Mouse (Mus musculus) layer of hippocampus, postnatal 10 days (tissue): ENCODE measurements around the gene Crim1. TPM values are rescaled to one million over a fixed set of nuclear protein-coding genes. Genes with fewer than 3 reads are reported as not detected.

Experiments
- DNase-seq, 2 experiments: peaks; one replicate each; pipeline ENCODE4 v3.0.0; 2021; ENCODE audit warnings: low spot score in 2 of 2
- total RNA-seq, 2 experiments: library from RNA; stranded (reverse); gene quantifications; 2 replicates each; pipeline ENCODE4 v1.2.3; 2021

Gene Crim1
- total RNA-seq, 2 experiments from 2014 or later = 96.7 to 108 TPM

- no peak for DNase-seq
These were observed 166.0 kb downstream of the Crim1 start for GRCm38 (mm10) chr17:78366070-78366469.

- DNase-seq = no peak
These were observed 168.4 kb downstream of the Crim1 start for GRCm38 (mm10) chr17:78368481-78368880.

- DNase-seq = no peak
These were observed 170.4 kb downstream of the Crim1 start for GRCm38 (mm10) chr17:78370445-78370844.

GRCm38 (mm10) chr17:78373174-78373573 lies 173.1 kb downstream of the Crim1 start:
- no peak for DNase-seq

- DNase-seq = no peak
These were observed 173.8 kb downstream of the Crim1 start for GRCm38 (mm10) chr17:78373849-78374248.

- DNase-seq = no peak
These were observed 174.7 kb downstream of the Crim1 start for GRCm38 (mm10) chr17:78374756-78375155.

GRCm38 (mm10) chr17:78376587-78376986 lies 176.5 kb downstream of the Crim1 start:
- DNase-seq = no peak

GRCm38 (mm10) chr17:78379079-78379729 lies 179.2 kb downstream of the Crim1 start:
- DNase-seq = no peak

- no peak for DNase-seq
These were observed 179.7 kb downstream of the Crim1 start for GRCm38 (mm10) chr17:78379730-78380245.

GRCm38 (mm10) chr17:78382321-78382720 lies 182.3 kb downstream of the Crim1 start:
- DNase-seq = no peak

- DNase-seq = no peak
These were observed 187.6 kb downstream of the Crim1 start for GRCm38 (mm10) chr17:78387665-78388064.

GRCm38 (mm10) chr17:78388101-78388847 lies 188.2 kb downstream of the Crim1 start:
- no peak for DNase-seq

GRCm38 (mm10) chr17:78389573-78389972 lies 189.5 kb downstream of the Crim1 start:
- DNase-seq = no peak

- no peak for DNase-seq
These were observed 192.5 kb downstream of the Crim1 start for GRCm38 (mm10) chr17:78392401-78393087.

GRCm38 (mm10) chr17:78400130-78400840 lies 200.2 kb downstream of the Crim1 start:
- DNase-seq = no peak

- no peak for DNase-seq
These were observed 201.3 kb downstream of the Crim1 start for GRCm38 (mm10) chr17:78401311-78401710.

GRCm38 (mm10) chr17:78401713-78402112 lies 201.7 kb downstream of the Crim1 start:
- DNase-seq = no peak

- no peak for DNase-seq
These were observed 202.1 kb downstream of the Crim1 start for GRCm38 (mm10) chr17:78402174-78402573.

- no peak for DNase-seq
These were observed 203.2 kb downstream of the Crim1 start for GRCm38 (mm10) chr17:78403229-78403628.

- no peak for DNase-seq
These were observed 203.8 kb downstream of the Crim1 start for GRCm38 (mm10) chr17:78403804-78404203.

GRCm38 (mm10) chr17:78405336-78405735 lies 205.3 kb downstream of the Crim1 start:
- no peak for DNase-seq
